Mouse (Mus musculus) 3T3-L1 (cell line): ENCODE measurements at regions not wholly inside any gene's neighbourhood (a gene's known extent, or its start where the extent isn't known, plus 50 kb on each side); places are given as distances from the start of the nearest gene placed in this dataset.

ENCODE experiments used
- DNase-seq: peaks from one replicate; pipeline ENCODE4 v3.0.0-alpha.2; 2015; ENCODE audit warnings: low read depth, low spot score

DNA sequence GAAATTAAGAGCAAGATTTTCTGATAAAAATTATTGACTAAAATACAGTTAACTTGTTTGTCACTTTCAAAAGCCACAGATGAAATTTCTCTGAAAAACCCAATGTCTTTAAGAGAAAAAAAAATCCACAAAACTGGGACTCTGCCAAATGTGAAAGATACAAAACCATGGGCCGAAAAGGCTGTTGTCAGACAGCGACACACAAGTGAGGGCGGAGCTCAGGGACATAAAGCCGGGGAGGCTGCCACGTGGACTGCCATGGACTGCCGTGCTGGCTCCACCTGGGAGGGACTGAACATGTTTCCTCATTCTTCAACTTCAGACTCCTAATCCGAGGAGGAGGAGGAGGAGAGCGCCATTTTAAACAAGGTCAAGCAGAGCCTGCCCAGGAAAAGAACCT lies 200.4 kb upstream of the Klf14 start:
- no peak for DNase-seq

DNA sequence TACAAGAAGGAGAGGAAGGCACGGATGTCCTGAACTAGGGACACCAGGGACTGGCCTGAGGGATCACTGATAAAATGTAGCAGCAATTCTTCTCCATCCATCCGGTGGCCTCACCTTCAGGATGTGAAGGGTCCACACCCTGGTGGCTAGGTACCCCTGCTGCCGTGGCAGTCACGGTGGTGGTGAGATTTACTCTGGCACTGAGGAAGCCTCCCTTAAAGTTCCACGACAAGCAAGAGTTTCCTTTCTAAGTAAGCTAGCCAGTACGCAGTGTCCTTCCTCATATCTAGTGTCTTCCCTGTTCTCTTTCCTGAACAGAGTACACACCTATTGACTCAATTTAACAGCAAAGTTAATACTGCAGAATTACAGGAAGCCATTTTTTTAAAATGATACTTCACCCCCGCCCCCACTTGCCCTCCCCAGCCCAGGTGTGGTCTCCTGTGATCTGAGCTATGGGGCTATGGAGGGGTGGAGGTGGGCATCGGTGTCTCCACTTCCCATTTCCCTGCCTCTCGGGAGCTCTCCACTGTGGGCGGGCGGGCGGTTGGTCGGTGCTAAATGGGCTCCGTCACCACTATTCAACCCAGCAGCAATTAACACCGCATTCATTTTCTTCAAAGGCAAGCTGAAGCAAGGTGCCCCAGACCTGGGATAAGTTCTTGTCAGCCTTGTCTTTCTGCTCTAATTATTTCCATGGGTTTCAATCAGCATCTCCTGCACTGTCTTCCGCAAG lies 201.2 kb upstream of the Klf14 start:
- no peak for DNase-seq

GRCm38 (mm10) chr6:31161445-31162340 lies 202.8 kb upstream of the Klf14 start:
- no peak for DNase-seq

DNA sequence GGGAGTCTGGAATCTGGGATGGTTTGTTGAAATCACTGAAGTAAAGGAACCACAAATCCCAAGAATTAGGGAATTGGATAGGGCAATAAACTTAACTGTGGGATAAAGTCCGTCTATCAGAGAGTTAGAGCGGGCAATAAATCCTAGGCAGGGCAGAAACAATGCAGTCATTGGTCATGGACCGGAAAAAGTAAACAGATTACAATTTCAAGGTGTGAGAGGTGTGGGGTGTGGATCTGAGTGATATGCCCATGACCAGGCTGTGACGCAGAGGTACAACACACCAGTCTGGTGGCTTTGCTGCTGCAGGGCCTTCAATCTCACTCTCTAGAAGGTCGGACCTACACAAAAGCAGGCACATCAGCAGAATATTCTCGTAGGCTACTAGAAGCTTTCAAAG lies 206.1 kb upstream of the Klf14 start:
- DNase-seq, result no peak

- DNase-seq, result no peak
Measured at GRCm38 (mm10) chr6:31166347-31166746, 207.5 kb upstream of the Klf14 start.

- DNase-seq, result no peak
Measured at GRCm38 (mm10) chr6:31167732-31168131, 208.9 kb upstream of the Klf14 start.

DNA sequence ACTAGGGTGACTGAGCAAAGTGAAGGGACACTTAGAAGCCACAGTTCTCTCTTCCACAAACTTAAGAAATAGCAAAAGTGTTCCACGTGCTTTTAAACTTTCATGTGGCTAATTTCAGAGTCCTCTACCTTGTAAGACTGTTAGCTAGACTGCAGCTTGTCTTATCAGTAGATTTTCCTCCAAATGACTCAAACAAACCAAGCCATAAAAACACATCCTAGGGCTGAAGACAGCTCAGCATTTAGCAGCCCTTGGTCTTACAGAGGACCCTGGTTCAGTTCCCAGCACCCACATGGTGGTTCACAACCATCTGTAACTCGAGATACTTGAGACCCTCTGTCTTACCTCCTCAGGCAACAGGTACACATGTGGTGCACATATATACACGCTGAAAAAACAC lies 209.9 kb upstream of the Klf14 start:
- no peak for DNase-seq

DNA sequence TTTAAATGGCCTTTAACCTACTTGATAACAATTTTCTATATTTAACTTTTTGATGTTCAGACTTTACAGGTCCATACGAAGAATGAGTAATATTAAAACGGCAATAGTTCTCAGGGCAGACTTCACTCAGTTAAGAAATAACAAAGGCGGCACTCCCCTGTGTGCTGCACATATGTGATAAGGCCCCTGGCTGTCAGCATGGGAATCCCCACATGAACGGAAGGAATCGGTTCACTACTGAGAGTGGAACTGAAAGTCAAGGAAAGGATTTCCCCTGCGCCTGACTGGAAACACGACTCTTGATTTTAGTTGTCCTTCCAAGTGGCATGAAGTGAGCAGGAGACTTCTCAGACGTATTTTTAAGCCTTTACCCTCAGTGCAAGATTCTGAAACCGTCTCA lies 210.5 kb upstream of the Klf14 start:
- DNase-seq, result no peak

DNA sequence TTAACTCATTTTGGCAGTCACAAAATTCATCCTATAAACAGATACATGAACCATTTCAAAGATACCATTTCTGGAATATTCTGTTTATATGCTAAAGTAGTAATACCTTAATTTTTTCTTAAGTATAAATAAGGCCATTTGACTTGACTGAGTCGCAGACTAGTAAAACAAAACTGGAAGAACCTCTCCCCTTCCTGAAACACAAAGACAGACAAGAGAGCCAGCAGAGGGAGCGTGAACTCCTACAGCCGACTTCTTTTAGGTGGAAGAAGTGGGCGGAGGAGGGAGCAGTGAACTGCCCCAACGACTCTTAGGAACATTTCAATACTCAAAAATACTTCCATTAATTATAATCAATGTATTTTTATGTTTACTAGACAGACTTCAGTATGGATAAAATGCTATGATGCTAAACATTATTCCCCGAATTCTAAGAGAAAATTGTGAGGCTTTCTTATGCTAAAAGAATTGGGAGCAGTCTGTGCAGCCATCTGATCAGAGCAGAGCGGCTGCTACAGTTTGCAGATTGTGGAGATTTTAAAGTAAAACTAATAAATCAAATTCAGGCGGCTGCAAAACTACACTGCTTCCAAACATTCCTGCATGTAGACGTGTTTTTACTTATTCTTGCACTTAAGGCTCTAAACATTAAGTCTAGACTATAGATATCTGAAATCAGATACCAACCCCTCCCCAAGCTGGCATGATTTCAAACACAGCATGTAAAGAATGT lies 211.2 kb upstream of the Klf14 start:
- DNase-seq, result no peak

GRCm38 (mm10) chr6:31171831-31172569 lies 213.1 kb upstream of the Klf14 start:
- no peak for DNase-seq

DNA sequence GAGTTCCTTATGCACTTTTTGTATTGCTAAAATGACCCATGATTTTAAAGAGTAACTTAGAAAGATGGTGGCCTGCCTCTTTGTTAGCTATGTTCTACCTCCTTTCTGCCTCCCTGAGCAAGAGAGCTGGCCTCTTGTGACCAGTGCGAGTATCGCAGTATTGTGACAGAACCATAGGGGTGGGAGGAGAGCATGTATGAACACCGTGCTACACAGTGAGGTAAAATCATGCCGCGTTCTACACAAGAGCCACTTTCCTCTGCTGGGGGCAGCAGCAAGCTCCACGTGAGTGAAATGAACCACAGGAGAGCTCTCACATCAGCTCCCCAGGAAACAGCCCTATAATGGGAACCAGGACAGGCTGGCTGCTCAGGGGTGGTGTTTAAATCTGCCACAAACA lies 216.9 kb upstream of the Klf14 start:
- no peak for DNase-seq

DNA sequence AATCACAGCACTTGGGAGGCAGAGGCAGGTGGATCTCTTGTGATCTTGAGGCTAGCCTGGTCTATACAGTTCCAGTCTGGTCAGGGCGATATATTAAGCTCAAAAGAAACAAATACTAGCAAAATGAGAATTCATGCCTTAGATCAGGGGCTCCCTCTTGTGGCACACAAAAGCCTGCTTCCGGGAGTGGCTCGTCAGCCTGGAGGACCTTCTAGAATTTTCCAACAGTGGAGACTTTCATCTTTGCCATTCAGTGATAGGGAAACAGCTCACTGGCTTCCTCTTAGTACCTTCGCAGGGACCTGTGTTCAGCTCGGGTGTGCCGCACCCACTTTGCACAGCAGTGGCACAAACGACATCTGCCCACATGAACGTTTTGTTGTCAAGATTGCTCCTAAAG lies 217.5 kb upstream of the Klf14 start:
- peak; percentile 70 for DNase-seq

GRCm38 (mm10) chr6:31176831-31177230 lies 218.0 kb upstream of the Klf14 start:
- no peak for DNase-seq

DNA sequence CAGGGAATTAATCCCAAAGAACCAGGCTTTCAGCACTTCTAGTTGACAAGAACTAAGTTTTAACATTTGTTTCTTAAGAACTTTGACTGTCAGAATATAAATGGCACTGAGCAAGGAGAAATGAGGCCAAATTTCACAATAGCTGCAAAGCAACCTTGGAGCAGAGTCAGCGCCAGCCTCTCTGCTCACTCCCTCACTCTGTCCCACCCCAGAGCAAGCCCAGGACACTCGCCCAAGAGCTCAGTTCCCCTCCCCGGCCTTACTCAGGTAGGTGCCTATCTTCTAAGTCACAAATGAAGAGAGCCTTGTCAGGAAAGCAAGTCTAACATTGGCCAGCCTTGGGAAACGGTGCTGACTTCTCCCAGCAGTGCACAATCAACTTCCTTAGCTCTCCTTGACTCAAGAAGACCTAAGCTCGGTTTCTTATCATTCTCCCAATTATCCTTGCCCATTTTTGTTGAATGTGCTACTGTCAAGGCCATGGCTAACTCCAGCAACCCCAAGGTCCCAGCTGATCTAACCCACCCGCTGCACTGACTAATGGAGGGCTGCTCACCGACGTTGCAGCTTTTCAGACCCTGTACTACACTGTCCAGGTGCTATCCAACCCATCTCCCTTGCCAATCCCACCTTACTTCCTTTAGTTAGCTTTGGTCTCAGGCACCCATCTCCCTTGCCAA lies 219.5 kb upstream of the Klf14 start:
- no peak for DNase-seq

GRCm38 (mm10) chr6:31182284-31182683 lies 216.3 kb upstream of the Mkln1 start:
- no peak for DNase-seq

DNA sequence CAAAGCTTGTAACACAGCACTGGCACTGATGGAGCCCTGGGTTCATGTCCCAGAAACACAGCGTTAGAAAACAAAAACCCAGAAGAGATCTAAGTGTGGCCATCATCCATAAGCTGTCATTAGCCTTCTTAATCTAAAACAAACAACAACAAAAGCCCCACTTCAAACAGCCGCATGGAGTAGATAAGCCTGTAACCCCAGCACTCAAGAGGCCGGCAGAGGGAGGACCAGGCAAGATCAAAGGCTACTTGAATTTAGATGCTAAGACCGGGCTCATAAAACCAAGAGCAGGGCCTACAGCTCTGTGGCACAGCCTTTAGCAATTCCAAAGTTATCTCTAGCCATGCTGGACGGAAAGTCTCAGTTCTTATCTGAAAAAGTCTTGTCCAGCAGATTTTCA lies 215.4 kb upstream of the Mkln1 start:
- no peak for DNase-seq

DNA sequence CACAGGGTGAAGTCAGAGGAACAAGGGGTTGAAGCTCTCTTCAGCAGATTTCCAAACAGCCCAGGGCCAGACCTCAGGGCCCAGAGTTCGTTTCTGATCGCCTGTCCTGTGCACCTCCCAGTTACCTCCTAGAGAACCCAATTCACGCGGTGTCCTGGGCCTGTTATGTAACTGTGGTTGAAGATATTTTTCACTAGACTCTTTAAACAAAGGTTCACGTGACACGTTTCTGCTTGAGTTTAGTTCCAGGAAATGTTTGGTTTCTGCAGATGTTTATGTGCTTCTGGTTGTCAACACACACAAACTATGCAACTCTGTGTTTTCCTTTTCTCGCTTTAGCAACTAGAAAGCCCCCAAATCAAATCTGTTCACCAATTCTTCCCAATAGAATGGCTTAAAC lies 214.0 kb upstream of the Mkln1 start:
- DNase-seq, result no peak

DNA sequence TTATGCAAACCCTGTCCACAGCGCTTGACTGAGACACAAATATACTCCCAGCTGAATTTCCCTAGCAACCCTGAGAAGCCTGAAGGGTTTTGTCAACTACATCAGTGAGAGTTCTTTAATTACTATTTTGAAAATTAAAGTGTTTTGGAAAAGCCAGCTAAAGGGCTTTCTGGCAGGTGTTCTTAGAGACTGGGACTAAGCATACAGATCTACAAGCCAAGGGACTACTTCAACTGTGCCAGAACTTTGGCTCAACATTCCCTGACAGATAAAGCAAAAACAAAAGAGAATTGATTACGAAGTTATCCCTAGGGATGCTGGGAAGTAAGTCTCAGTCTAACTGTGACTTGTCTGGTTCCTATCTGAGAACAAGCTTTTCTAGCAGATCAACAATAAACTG lies 213.4 kb upstream of the Mkln1 start:
- no peak for DNase-seq

GRCm38 (mm10) chr6:31188066-31188465 lies 210.5 kb upstream of the Mkln1 start:
- DNase-seq, result no peak

DNA sequence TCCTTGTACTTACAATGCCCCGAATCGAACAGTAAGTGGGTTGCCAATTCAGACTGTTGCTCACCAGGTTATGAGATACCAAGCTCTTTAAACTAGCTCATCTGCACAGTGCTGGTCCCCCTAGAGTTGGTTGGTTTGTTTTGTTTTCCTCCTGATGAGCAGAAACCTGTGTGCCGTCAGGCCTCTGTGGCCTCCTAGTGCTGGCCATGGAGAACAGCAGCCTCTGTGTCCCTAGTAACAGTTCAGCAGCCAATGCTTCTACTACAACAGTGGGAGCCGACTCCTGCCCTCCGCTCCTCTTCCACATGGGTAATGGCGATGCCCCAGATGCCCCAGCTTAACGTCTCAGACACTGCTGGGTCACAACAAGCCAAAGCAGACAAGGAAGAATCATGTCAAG lies 209.5 kb upstream of the Mkln1 start:
- peak; percentile 52 for DNase-seq

DNA sequence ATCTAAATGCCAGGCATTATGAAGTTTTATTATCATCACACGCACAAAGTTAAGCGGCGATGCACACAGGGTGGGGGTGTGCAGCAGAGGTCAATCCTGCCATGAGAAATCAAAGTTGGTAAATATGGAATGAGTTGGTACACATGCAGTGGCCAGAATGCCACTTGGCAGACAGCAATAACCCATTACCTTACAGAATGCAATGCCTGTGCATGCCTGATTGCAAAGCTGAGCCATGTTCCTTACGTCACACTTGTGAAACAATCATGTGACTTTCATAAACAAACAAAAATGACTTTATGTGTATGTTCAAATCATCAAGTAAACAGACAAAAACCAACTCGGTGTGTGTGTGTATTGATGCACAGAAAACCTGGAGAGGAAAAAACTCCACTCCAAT lies 208.5 kb upstream of the Mkln1 start:
- no peak for DNase-seq
